Mouse (Mus musculus) forebrain, embryonic 15.5 days (tissue): Measurements from ENCODE around the gene Kcnip2. TPM values are rescaled to one million over a fixed set of nuclear protein-coding genes. Genes with fewer than 3 reads are reported as not detected.

Experiments
- ATAC-seq: fragments of 200-750 bp; cut with Nextera tagmentation; replicated peaks from 2 replicates; pipeline ENCODE4 v1.8.0; 2017; ENCODE audit warnings: mild to moderate bottlenecking, moderate TSS enrichment, moderate library complexity
- H3K27ac ChIP-seq: fragments of 300-500 bp; sonication (generic); replicated peaks from 2 replicates; pipeline ENCODE4 v1.5.1; 2015; ENCODE audit warnings: mild to moderate bottlenecking, inconsistent platforms
- H3K27me3 ChIP-seq: fragments of 300-500 bp; sonication (generic); 2 replicates; pipeline ENCODE4 v1.6.1; 2015; ENCODE audit warnings: inconsistent platforms
- H3K36me3 ChIP-seq: fragments of 300-500 bp; sonication (generic); 2 replicates; pipeline ENCODE4 v1.6.1; 2015; ENCODE audit warnings: mild to moderate bottlenecking, inconsistent platforms
- H3K4me1 ChIP-seq: fragments of 300-500 bp; sonication (generic); 2 replicates; pipeline ENCODE4 v1.6.1; 2015; ENCODE audit warnings: inconsistent platforms
- H3K4me2 ChIP-seq: fragments of 300-500 bp; sonication (generic); replicated peaks from 2 replicates; pipeline ENCODE4 v1.6.1; 2015; ENCODE audit warnings: mild to moderate bottlenecking, inconsistent platforms
- H3K4me3 ChIP-seq: fragments of 300-500 bp; sonication (generic); 2 replicates; pipeline ENCODE4 v1.5.1; 2015; ENCODE audit warnings: mild to moderate bottlenecking, inconsistent platforms
- H3K9ac ChIP-seq: fragments of 300-500 bp; sonication (generic); replicated peaks from 2 replicates; pipeline ENCODE4 v1.6.1; 2015; ENCODE audit warnings: mild to moderate bottlenecking, inconsistent platforms
- H3K9me3 ChIP-seq: fragments of 300-500 bp; sonication (generic); 2 replicates; pipeline ENCODE4 v1.6.1; 2016; ENCODE audit warnings: inconsistent platforms
- WGBS: fragments of 180-500 bp; shearing (Covaris S2); methylation state at CpG from one replicate; pipeline ENCODE4 v1.1.7; 2015; ENCODE audit warnings: mixed read lengths; 5-methylcytosine and 5-hydroxymethylcytosine counted together
- polyA plus RNA-seq: library from polyadenylated mRNA; unstranded; fragments of >200 nt; fragmentation: Nextera tagmentation; extraction: Ambion mirVana; gene quantifications from 2 replicates; pipeline ENCODE4 v1.2.1, GENCODE M21; 2015

The Kcnip2 gene
- polyA plus RNA-seq, 1 experiment from 2014 or later: 9.9 TPM

GRCm38 (mm10) chr19:45742218-45742983 lies 73.5 kb downstream of the Kcnip2 start, which contains the start of gene Fgf8:
Fgf8 (minus strand) TSS chr19:45742915.
- Histone ChIP-seq H3K27ac (no peak within 1 kb of the TSS), H3K36me3 (no peaks in the 10 kb centered on the region), H3K27me3 (peaks cover 86% of the 10 kb centered on the region), H3K9ac (peak within 1 kb of the TSS; percentile 28), H3K4me2 (peak within 1 kb of the TSS; percentile 68), H3K4me1 (peaks cover 40% of the 10 kb centered on the region), H3K4me3 (peak within 1 kb of the TSS; percentile 41), H3K9me3 (no peaks in the 10 kb centered on the region)
- no peak for ATAC-seq
- WGBS: under 1% methylated on average over 53 of the region's 68 CpGs

Other genes starting within 250 kb of the Kcnip2 start
- gene Fbxw4, start 155.7 kb downstream of the Kcnip2 start, polyA plus RNA-seq: 5.0 and 5.4 TPM in 2 replicates
- gene Fgf8, start 73.1 kb downstream of the Kcnip2 start, polyA plus RNA-seq: 0.23 and 0.90 TPM in 2 replicates
- 9.5 and 9.7 TPM in 2 replicates for gene Npm3, start 66.5 kb downstream of the Kcnip2 start, polyA plus RNA-seq
- 93.6 and 94.5 TPM in 2 replicates for gene Mgea5, start 32.2 kb downstream of the Kcnip2 start, polyA plus RNA-seq
- gene Armh3, start 182.4 kb upstream of the Kcnip2 start, polyA plus RNA-seq: 22.8 and 24.7 TPM in 2 replicates
- gene Hps6, start 187.4 kb upstream of the Kcnip2 start, polyA plus RNA-seq: 2.9 and 3.4 TPM in 2 replicates
- 17.8 and 20.1 TPM in 2 replicates for gene Pprc1, start 228.8 kb upstream of the Kcnip2 start, polyA plus RNA-seq
- gene Ldb1, start 229.2 kb upstream of the Kcnip2 start, polyA plus RNA-seq: 131 TPM in 2 replicates